Mouse (Mus musculus) midbrain, embryonic 13.5 days (tissue): Measurements from ENCODE around the gene Smyd2. TPM values are rescaled to one million over a fixed set of nuclear protein-coding genes. Genes with fewer than 3 reads are reported as not detected.

Experiments used
- ATAC-seq: fragments of 200-750 bp; cut with Nextera tagmentation; 2 replicates; pipeline ENCODE4 v1.8.0; 2017; ENCODE audit warnings: mild to moderate bottlenecking, moderate TSS enrichment, moderate library complexity
- H3K27ac ChIP-seq: fragments of 300-500 bp; sonication (generic); 2 replicates; pipeline ENCODE4 v1.5.1; 2015; ENCODE audit warnings: inconsistent platforms, mild to moderate bottlenecking, moderate library complexity
- H3K27me3 ChIP-seq: fragments of 300-500 bp; sonication (generic); 2 replicates; pipeline ENCODE4 v1.6.1; 2015; ENCODE audit warnings: mild to moderate bottlenecking, inconsistent platforms
- H3K36me3 ChIP-seq: fragments of 300-500 bp; sonication (generic); 2 replicates; pipeline ENCODE4 v1.6.1; 2015; ENCODE audit warnings: mild to moderate bottlenecking, inconsistent platforms
- H3K4me1 ChIP-seq: fragments of 300-500 bp; sonication (generic); replicated peaks from 2 replicates; pipeline ENCODE4 v1.6.1; 2015; ENCODE audit warnings: inconsistent platforms
- H3K4me2 ChIP-seq: fragments of 300-500 bp; sonication (generic); replicated peaks from 2 replicates; pipeline ENCODE4 v1.6.1; 2015; ENCODE audit warnings: moderate library complexity, mild to moderate bottlenecking, inconsistent platforms
- H3K4me3 ChIP-seq: fragments of 300-500 bp; sonication (generic); replicated peaks from 2 replicates; pipeline ENCODE4 v1.5.1; 2015; ENCODE audit warnings: mild to moderate bottlenecking, inconsistent platforms
- H3K9ac ChIP-seq: fragments of 300-500 bp; sonication (generic); replicated peaks from 2 replicates; pipeline ENCODE4 v1.6.1; 2015; ENCODE audit warnings: mild to moderate bottlenecking, inconsistent platforms
- H3K9me3 ChIP-seq: fragments of 300-500 bp; sonication (generic); 2 replicates; pipeline ENCODE4 v1.6.1; 2016; ENCODE audit warnings: mild to moderate bottlenecking, inconsistent platforms
- WGBS: fragments of 180-500 bp; shearing (Covaris S2); methylation state at CpG from one replicate; pipeline ENCODE4 v1.1.7; 2015; 5-methylcytosine and 5-hydroxymethylcytosine counted together
- polyA plus RNA-seq: library from polyadenylated mRNA; unstranded; fragments of >200 nt; fragmentation: Nextera tagmentation; extraction: Ambion mirVana; gene quantifications from 2 replicates; pipeline ENCODE4 v1.2.1, GENCODE M21; 2015

Gene Smyd2
- polyA plus RNA-seq, result 44.2 and 45.0 TPM in 2 replicates

DNA sequence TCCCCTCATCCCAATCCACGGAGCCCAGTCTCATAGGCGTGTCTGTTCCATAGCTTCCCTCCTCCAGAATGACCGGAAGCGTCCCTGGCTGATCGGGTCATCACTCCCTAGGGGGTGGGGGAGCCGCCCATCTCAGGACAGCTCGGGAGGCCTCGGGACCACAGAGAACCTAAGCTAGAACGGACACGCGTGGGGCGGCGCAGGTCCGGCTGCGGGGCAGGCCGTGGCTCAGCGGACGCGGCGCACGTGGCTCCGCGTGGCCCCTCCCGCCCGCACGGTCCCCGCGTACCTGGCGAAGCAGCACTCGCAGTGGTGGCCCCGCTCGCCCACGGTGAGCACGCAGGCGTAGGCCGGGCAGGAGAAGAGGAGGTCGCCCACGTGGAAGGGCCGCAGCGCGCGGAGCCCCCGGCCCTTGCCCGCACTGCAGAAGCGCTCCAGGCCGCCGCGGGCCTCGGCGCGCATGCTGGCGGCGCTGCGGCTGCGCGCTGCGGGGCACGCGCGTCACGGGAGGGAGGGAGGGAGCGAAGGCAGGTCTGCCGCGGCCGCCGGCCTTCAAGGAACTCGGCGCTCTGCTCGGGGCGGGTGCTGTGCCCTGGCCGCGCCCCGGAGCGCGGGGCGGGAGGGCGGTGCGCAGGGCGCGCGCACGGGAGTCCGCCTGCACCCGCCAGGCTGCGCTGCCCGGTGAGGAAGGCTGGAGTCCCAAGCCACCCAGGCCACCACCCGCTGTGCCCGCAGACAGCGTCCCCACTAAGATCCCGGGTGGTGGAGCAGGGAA lies at the start of gene Smyd2:
Smyd2 (minus strand) TSS at position 546 of the 775 bp plus-strand sequence.
- Histone ChIP-seq H3K27ac (0 out of 2 replicates have a peak within 1 kb of the TSS, but pooled peaks have one; percentile 5), H3K9ac (peak within 1 kb of the TSS; percentile 86), H3K4me3 (peak within 1 kb of the TSS; percentile 74), H3K9me3 (no peaks in the 10 kb centered on the region), H3K4me1 (peaks cover 39% of the 10 kb centered on the region), H3K27me3 (peaks cover 16% of the 10 kb centered on the region), H3K4me2 (peak within 1 kb of the TSS; percentile 97), H3K36me3 (no peaks in the 10 kb centered on the region)
- peak; percentile 93 for ATAC-seq
- under 1% methylated on average over 72 of the region's 90 CpGs for WGBS

DNA sequence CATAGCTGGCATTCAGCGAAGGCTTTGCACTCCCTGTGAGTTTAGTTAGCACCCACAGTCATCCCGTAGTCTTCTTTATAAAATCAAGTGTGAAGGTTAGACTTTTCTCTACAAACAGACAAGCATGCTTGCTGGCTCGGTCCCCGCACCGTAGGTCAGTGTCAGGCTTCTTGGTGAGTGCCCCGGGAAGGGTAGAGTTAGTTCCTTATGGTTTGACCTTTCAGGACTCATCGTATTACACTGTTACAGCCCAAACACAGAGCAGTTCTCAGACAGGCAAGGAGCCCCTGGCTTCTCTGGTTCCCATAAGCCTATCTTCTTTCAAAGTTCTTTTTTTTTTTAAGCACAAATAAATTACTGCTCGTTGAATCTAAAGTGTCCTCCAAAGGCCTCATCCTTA lies 48.2 kb upstream of the Smyd2 start:
- no peak overlapping the region for H3K9ac ChIP-seq
- no peak overlapping the region for H3K4me3 ChIP-seq
- no peak overlapping the region for H3K4me2 ChIP-seq
- 88% methylated on average over 8 of the region's 8 CpGs for WGBS
- no peak for ATAC-seq
- H3K9me3 ChIP-seq, result no peaks in the 10 kb centered on the region
- no peak overlapping the region for H3K27ac ChIP-seq
- H3K27me3 ChIP-seq, result 0 out of 2 replicates have a peak, but pooled peaks cover 4% of the 10 kb centered on the region
- H3K36me3 ChIP-seq, result no peaks in the 10 kb centered on the region
- H3K4me1 ChIP-seq, result peaks cover 7% of the 10 kb centered on the region

GRCm38 (mm10) chr1:189968027-189968426 lies 45.9 kb upstream of the Smyd2 start:
- no peak overlapping the region for H3K4me2 ChIP-seq
- H3K4me3 ChIP-seq, result no peak overlapping the region
- ATAC-seq, result no peak
- no peaks in the 10 kb centered on the region for H3K27me3 ChIP-seq
- H3K9me3 ChIP-seq, result no peaks in the 10 kb centered on the region
- no peaks in the 10 kb centered on the region for H3K36me3 ChIP-seq
- no peak overlapping the region for H3K9ac ChIP-seq
- 83% methylated on average over 4 of the region's 4 CpGs for WGBS
- no peak overlapping the region for H3K27ac ChIP-seq
- H3K4me1 ChIP-seq, result peaks cover 4% of the 10 kb centered on the region

GRCm38 (mm10) chr1:189960481-189960880 lies 38.3 kb upstream of the Smyd2 start:
- ATAC-seq, result no peak
- no peak overlapping the region for H3K4me2 ChIP-seq

DNA sequence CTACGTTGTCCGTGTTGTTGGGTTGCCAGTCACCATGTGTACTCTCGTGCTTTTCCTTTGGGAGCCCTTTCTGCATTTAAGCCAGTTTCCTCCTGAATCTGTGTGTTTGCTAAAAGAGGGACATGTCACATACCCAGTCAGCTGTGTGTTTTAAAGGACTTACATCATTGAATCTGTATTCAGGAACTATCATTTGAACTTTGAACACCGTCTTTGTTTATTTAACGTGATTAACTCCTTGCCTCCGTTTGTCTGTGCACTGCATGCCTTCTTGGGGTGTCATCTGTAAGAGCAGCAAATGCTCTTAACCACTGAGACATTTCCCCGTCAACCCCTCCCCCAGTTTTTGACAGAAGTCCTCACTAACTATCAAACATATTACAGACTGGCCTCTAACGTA lies 37.6 kb upstream of the Smyd2 start:
- WGBS, result 83% methylated on average over 8 of the region's 8 CpGs
- no peaks in the 10 kb centered on the region for H3K27me3 ChIP-seq
- H3K27ac ChIP-seq, result no peak overlapping the region
- H3K4me2 ChIP-seq, result no peak overlapping the region
- no peak overlapping the region for H3K4me3 ChIP-seq
- H3K9me3 ChIP-seq, result no peaks in the 10 kb centered on the region
- H3K36me3 ChIP-seq, result no peaks in the 10 kb centered on the region
- ATAC-seq, result no peak
- no peak overlapping the region for H3K9ac ChIP-seq
- H3K4me1 ChIP-seq, result no peaks in the 10 kb centered on the region

More at GRCm38 (mm10) chr1:189960481-189960880, 38.3 kb upstream of the Smyd2 start:
- no peaks in the 10 kb centered on the region for H3K9me3 ChIP-seq
- no peak overlapping the region for H3K27ac ChIP-seq
- no peaks in the 10 kb centered on the region for H3K27me3 ChIP-seq
- no peak overlapping the region for H3K9ac ChIP-seq
- no peak overlapping the region for H3K4me3 ChIP-seq
- no peaks in the 10 kb centered on the region for H3K36me3 ChIP-seq
- 73% methylated on average over 5 of the region's 5 CpGs for WGBS
- H3K4me1 ChIP-seq, result no peaks in the 10 kb centered on the region

GRCm38 (mm10) chr1:189951861-189952260 lies 29.7 kb upstream of the Smyd2 start:
- no peak overlapping the region for H3K4me3 ChIP-seq
- H3K36me3 ChIP-seq, result no peaks in the 10 kb centered on the region
- 78% methylated on average over 6 of the region's 6 CpGs for WGBS
- ATAC-seq, result no peak
- no peak overlapping the region for H3K4me2 ChIP-seq
- H3K9ac ChIP-seq, result no peak overlapping the region
- H3K27ac ChIP-seq, result no peak overlapping the region
- no peaks in the 10 kb centered on the region for H3K27me3 ChIP-seq
- H3K4me1 ChIP-seq, result no peaks in the 10 kb centered on the region
- no peaks in the 10 kb centered on the region for H3K9me3 ChIP-seq

- Histone ChIP-seq H3K9ac (no peak overlapping the region), H3K36me3 (no peaks in the 10 kb centered on the region), H3K27ac (no peak overlapping the region), H3K4me1 (no peaks in the 10 kb centered on the region), H3K4me3 (no peak overlapping the region), H3K27me3 (no peaks in the 10 kb centered on the region), H3K9me3 (no peaks in the 10 kb centered on the region), H3K4me2 (no peak overlapping the region)
- no peak for ATAC-seq
- 51% methylated on average over 8 of the region's 8 CpGs for WGBS
Measured at GRCm38 (mm10) chr1:189947411-189947810, 25.2 kb upstream of the Smyd2 start.

DNA sequence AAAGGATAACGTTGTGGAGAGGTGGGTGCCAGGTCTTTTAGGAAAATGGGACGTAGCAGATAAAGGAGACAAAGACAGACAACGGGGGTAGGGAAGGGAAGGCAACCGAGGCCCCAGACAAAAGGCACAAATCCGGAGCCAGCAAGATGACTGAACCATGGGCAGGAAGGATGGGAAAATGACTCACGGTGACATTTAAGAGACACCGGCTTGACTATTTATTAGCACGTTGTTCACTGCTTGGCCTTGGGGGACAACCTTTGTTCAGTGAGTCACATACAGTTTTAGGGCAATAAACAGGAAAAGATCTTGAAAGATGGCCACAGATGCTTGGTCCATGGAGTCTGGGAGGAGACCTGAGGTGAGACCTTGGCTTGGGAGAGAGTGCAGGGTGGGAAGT lies 24.0 kb upstream of the Smyd2 start:
- Histone ChIP-seq H3K4me3 (no peak overlapping the region), H3K27me3 (no peaks in the 10 kb centered on the region), H3K36me3 (no peaks in the 10 kb centered on the region), H3K9ac (no peak overlapping the region), H3K27ac (no peak overlapping the region), H3K4me2 (no peak overlapping the region), H3K4me1 (no peaks in the 10 kb centered on the region), H3K9me3 (no peaks in the 10 kb centered on the region)
- ATAC-seq, result no peak
- 84% methylated on average over 8 of the region's 8 CpGs for WGBS

DNA sequence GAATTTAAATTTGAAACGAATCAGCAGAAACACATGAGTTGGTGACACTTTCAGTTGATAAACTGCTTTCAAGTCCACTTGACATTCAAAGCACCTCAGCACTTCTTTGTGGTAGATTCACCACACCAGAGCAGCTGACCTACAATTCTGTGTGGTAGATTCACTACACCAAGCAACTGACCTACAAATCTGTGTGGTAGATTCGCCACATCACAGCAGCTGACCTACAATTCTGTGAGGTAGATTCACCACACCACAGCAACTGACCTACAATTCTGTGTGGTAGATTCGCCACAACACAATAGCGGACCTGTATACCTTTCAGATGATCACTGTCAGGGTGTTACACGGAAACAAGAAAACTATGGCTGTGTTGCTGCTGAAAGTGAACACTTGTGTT lies 19.6 kb upstream of the Smyd2 start:
- 95% methylated on average over 5 of the region's 5 CpGs for WGBS
- H3K36me3 ChIP-seq, result no peaks in the 10 kb centered on the region
- no peak overlapping the region for H3K9ac ChIP-seq
- H3K9me3 ChIP-seq, result no peaks in the 10 kb centered on the region
- ATAC-seq, result no peak
- H3K4me3 ChIP-seq, result no peak overlapping the region
- no peaks in the 10 kb centered on the region for H3K27me3 ChIP-seq
- H3K4me1 ChIP-seq, result no peaks in the 10 kb centered on the region
- H3K4me2 ChIP-seq, result no peak overlapping the region
- H3K27ac ChIP-seq, result no peak overlapping the region

- Histone ChIP-seq H3K27ac (no peak overlapping the region), H3K4me2 (no peak overlapping the region), H3K4me3 (no peak overlapping the region), H3K4me1 (peaks cover 3% of the 10 kb centered on the region; the same call in 1 of the 2 replicates), H3K36me3 (no peaks in the 10 kb centered on the region), H3K9ac (no peak overlapping the region), H3K9me3 (no peaks in the 10 kb centered on the region), H3K27me3 (no peaks in the 10 kb centered on the region)
- 86% methylated on average over 10 of the region's 10 CpGs for WGBS
- ATAC-seq, result no peak
Measured at GRCm38 (mm10) chr1:189936436-189937105, 14.4 kb upstream of the Smyd2 start.

GRCm38 (mm10) chr1:189933480-189934202 lies 11.5 kb upstream of the Smyd2 start:
- Histone ChIP-seq H3K4me2 (no peak overlapping the region), H3K9me3 (no peaks in the 10 kb centered on the region), H3K9ac (no peak overlapping the region), H3K4me1 (peaks cover 3% of the 10 kb centered on the region; the same call in 1 of the 2 replicates), H3K36me3 (no peaks in the 10 kb centered on the region), H3K27ac (no peak overlapping the region), H3K27me3 (no peaks in the 10 kb centered on the region), H3K4me3 (no peak overlapping the region)
- ATAC-seq, result no peak
- 69% methylated on average over 9 of the region's 9 CpGs for WGBS

DNA sequence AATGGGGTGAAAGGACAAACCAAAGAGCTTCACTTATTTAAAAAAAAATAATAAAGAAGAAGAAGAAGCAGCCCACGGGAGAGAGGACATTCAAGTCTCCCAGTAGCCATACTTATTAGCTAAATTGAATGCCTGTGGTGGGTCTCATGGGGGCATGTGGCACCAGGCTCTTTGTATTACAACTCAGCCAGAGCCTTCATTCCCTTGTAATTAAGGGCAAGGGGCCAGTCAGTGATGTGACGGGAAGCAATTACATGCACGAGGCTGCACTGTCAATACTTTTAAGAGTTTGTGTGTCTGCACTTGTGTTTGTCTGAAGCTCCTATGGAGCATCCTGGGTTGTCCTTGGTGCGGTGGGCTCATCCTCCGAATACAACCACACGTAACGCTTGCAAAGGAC lies 10.8 kb upstream of the Smyd2 start:
- H3K4me1 ChIP-seq, result peaks cover 4% of the 10 kb centered on the region; the same call in 1 of the 2 replicates
- no peak overlapping the region for H3K27ac ChIP-seq
- H3K9ac ChIP-seq, result no peak overlapping the region
- H3K4me3 ChIP-seq, result no peak overlapping the region
- H3K27me3 ChIP-seq, result no peaks in the 10 kb centered on the region
- WGBS, result 59% methylated on average over 7 of the region's 7 CpGs
- no peaks in the 10 kb centered on the region for H3K36me3 ChIP-seq
- H3K9me3 ChIP-seq, result no peaks in the 10 kb centered on the region
- H3K4me2 ChIP-seq, result no peak overlapping the region
- no peak for ATAC-seq
